13 mouse cellular contexts compared by ENCODE assay signal in genomic region chr15:31676771-31677191, GRCm38 (mm10).
DNase-seq lines count a peak whose midpoint lies in the region; ATAC-seq and TF ChIP-seq lines count a peak whose summit lies in the region.
"Had no signal": no experiment of that assay in that cellular context is flagged by ENCODE, and none has a peak within 500 bp of the region (broad histone marks: within the 10 kb centered on the region; RNA-seq: fewer than 3 reads in every experiment).

No protein-coding gene starts in this region.

- no peak for TF ChIP-seq POLR2A in heart, adult 2 months (IDR thresholded peaks at IDR 0.05; ENCODE audit: insufficient read depth, low read depth, low read length)

- peaks cover 6% of the 10 kb centered on the region for H3K4me1 ChIP-seq in heart, adult 2 months (ENCODE audit: control insufficient read depth, insufficient read depth, low read length)
- H3K4me1 ChIP-seq in heart, embryonic 11.5 days (ENCODE audit: control insufficient read depth, insufficient read depth, low read length), result 0 out of 2 replicates have a peak, but pooled peaks cover 4% of the 10 kb centered on the region
- H3K4me1 ChIP-seq in stomach, embryonic 15.5 days, result no peaks in the 10 kb centered on the region
- no peaks in the 10 kb centered on the region for H3K4me1 ChIP-seq in stomach, postnatal 0 days (replicated peaks; ENCODE audit: control insufficient read depth, insufficient read depth)
- H3K4me1 ChIP-seq: hindbrain, embryonic 15.5 days had no signal

- intact Hi-C loops in heart, adult 2 months (cut with DNase I), result no loop called here

- no peak for ATAC-seq in heart, embryonic 11.5 days (replicated peaks; ENCODE audit: insufficient number of reproducible peaks, low FRiP score, low TSS enrichment)
- ATAC-seq in stomach, embryonic 15.5 days (ENCODE audit: insufficient read depth, low FRiP score, low read depth), result no peak
- ATAC-seq in stomach, postnatal 0 days (ENCODE audit: low FRiP score, low TSS enrichment), result no peak
- ATAC-seq: liver, postnatal 0 days had no signal

- WGBS in heart, adult 2 months, result 30% methylated on average over 7 of the region's 7 CpGs
- WGBS in heart, embryonic 11.5 days (ENCODE audit: insufficient replicate concordance), result 42% methylated on average over 7 of the region's 7 CpGs
- 41% methylated on average over 7 of the region's 7 CpGs for WGBS in stomach, embryonic 15.5 days
- WGBS in stomach, postnatal 0 days, result 46% methylated on average over 7 of the region's 7 CpGs

- no peaks in the 10 kb centered on the region for H3K79me2 ChIP-seq in heart, adult 2 months (replicated peaks; ENCODE audit: control insufficient read depth, insufficient read depth, low read length)

- H3K4me2 ChIP-seq in heart, embryonic 11.5 days, result no peak overlapping the region
- H3K4me2 ChIP-seq in stomach, embryonic 15.5 days, result no peak overlapping the region
- no peak overlapping the region for H3K4me2 ChIP-seq in stomach, postnatal 0 days (replicated peaks; ENCODE audit: low read depth)
- H3K4me2 ChIP-seq: hindbrain, embryonic 15.5 days had no signal

- H3K36me3 ChIP-seq in heart, adult 2 months (ENCODE audit: control insufficient read depth, insufficient read depth, low read length), result no peaks in the 10 kb centered on the region; the same call in 1 of the 2 replicates
- no peaks in the 10 kb centered on the region for H3K36me3 ChIP-seq in heart, embryonic 11.5 days (ENCODE audit: control insufficient read depth, insufficient read depth, low read length)
- H3K36me3 ChIP-seq in stomach, embryonic 15.5 days, result no peaks in the 10 kb centered on the region
- no peaks in the 10 kb centered on the region for H3K36me3 ChIP-seq in stomach, postnatal 0 days (ENCODE audit: control insufficient read depth, insufficient read depth, low read length)
- H3K36me3 ChIP-seq: hindbrain, embryonic 15.5 days had no signal

- peak; percentile 48 to 63 for DNase-seq in heart, adult 2 months
- no peak for DNase-seq in stomach, postnatal 0 days (ENCODE audit: low spot score)
- DNase-seq in heart, postnatal 4 days, result peak; percentile 46
- no peak for DNase-seq in cerebellum, adult 11 months
- no peak for DNase-seq in layer of hippocampus, adult 11-12 months (ENCODE audit: low spot score)
- no peak for DNase-seq in layer of hippocampus, postnatal 25 days (ENCODE audit: extremely low spot score in 1 of 2, low spot score in 1 of 2)
- DNase-seq: cerebellum, adult 18-20 months; layer of hippocampus, postnatal 36 days; liver, postnatal 0 days had no signal

- peak overlapping the region; percentile 8; the same call in 1 of the 2 replicates for H3K9ac ChIP-seq in heart, adult 2 months (ENCODE audit: low read depth, low read length)
- H3K9ac ChIP-seq in heart, embryonic 11.5 days (ENCODE audit: low read depth, low read length), result no peak overlapping the region
- H3K9ac ChIP-seq in stomach, embryonic 15.5 days, result 0 out of 2 replicates have a peak overlapping the region, but pooled peaks have one; percentile 9
- H3K9ac ChIP-seq in stomach, postnatal 0 days (ENCODE audit: low read length), result no peak overlapping the region
- H3K9ac ChIP-seq: hindbrain, embryonic 15.5 days; liver, postnatal 0 days had no signal

- H3K27ac ChIP-seq in heart, adult 2 months, result peak overlapping the region; percentile 4; the same call in 1 of the 2 replicates
- no peak overlapping the region for H3K27ac ChIP-seq in heart, embryonic 11.5 days (ENCODE audit: low read depth, low read length)
- H3K27ac ChIP-seq in stomach, embryonic 15.5 days, result no peak overlapping the region
- no peak overlapping the region for H3K27ac ChIP-seq in stomach, postnatal 0 days (replicated peaks)
- H3K27ac ChIP-seq: hindbrain, embryonic 15.5 days had no signal

- no peaks in the 10 kb centered on the region for H3K9me3 ChIP-seq in heart, embryonic 11.5 days (replicated peaks; ENCODE audit: control insufficient read depth, low read length)
- no peaks in the 10 kb centered on the region for H3K9me3 ChIP-seq in stomach, embryonic 15.5 days
- no peaks in the 10 kb centered on the region for H3K9me3 ChIP-seq in stomach, postnatal 0 days (ENCODE audit: control insufficient read depth, low read length)
- H3K9me3 ChIP-seq: hindbrain, embryonic 15.5 days had no signal

- TF ChIP-seq CTCF in heart, adult 2 months (IDR thresholded peaks at IDR 0.05), result no peak
- TF ChIP-seq CTCF in stomach, postnatal 0 days (IDR thresholded peaks at IDR 0.05; ENCODE audit: low read depth), result no peak

- H3K27me3 ChIP-seq in heart, adult 2 months (ENCODE audit: control insufficient read depth, insufficient read depth, low read length), result no peaks in the 10 kb centered on the region
- H3K27me3 ChIP-seq in heart, embryonic 11.5 days (ENCODE audit: control insufficient read depth, insufficient read depth, low read length), result no peaks in the 10 kb centered on the region
- H3K27me3 ChIP-seq in stomach, embryonic 15.5 days (replicated peaks), result no peaks in the 10 kb centered on the region
- no peaks in the 10 kb centered on the region for H3K27me3 ChIP-seq in stomach, postnatal 0 days (ENCODE audit: control insufficient read depth, insufficient read depth, low read length)
- H3K27me3 ChIP-seq: CH12.LX; hindbrain, embryonic 15.5 days had no signal

- TF ChIP-seq EP300 in heart, adult 2 months (IDR thresholded peaks at IDR 0.05; ENCODE audit: insufficient read depth, low read depth, low read length), result 0 out of 2 replicates have a peak, but pooled peaks have one; percentile 31
- TF ChIP-seq EP300 in stomach, postnatal 0 days (optimal IDR thresholded peaks at IDR 0.05), result no peak

- H3K4me3 ChIP-seq in heart, adult 2 months, result 0 out of 2 replicates have a peak overlapping the region, but pooled peaks have one; percentile 9
- no peak overlapping the region for H3K4me3 ChIP-seq in heart, embryonic 11.5 days (ENCODE audit: low read depth, low read length)
- H3K4me3 ChIP-seq in stomach, embryonic 15.5 days (replicated peaks), result no peak overlapping the region
- no peak overlapping the region for H3K4me3 ChIP-seq in stomach, postnatal 0 days (ENCODE audit: low read depth, low read length)
- H3K4me3 ChIP-seq: hindbrain, embryonic 15.5 days had no signal

Comparison
In these comparisons a context has a peak if more than half of its experiments do, and no peak if none do; other contexts are left out.
1. H3K9ac ChIP-seq: peak in heart, adult 2 months (single experiment) and stomach, embryonic 15.5 days (single experiment); none in heart, embryonic 11.5 days (single experiment) and stomach, postnatal 0 days (single experiment).
2. DNase-seq: peak in heart, adult 2 months (2 of 2) and heart, postnatal 4 days (single experiment); none in stomach, postnatal 0 days (single experiment), cerebellum, adult 11 months (single experiment), layer of hippocampus, adult 11-12 months (single experiment) and layer of hippocampus, postnatal 25 days (0 of 2).